Mouse (Mus musculus): ENCODE measurements around the gene Plp2.

Gene Plp2

GRCm38 (mm10) chrX:7661086-7661485, 10.1 kb downstream of the Plp2 start:
- DNase-seq (ENCODE audit: low spot score), result no peak

- no peak for DNase-seq (ENCODE audit: low spot score)
These were observed 12.2 kb downstream of the Plp2 start for GRCm38 (mm10) chrX:7658785-7659589.

- no peak for DNase-seq (ENCODE audit: low spot score)
These were observed 13.0 kb downstream of the Plp2 start for GRCm38 (mm10) chrX:7658031-7658784.

- DNase-seq (ENCODE audit: low spot score), result no peak
These were observed 14.0 kb downstream of the Plp2 start, which contains the start of gene Prickle3 for GRCm38 (mm10) chrX:7657221-7657639. Gene Prickle3, plus strand, starts transcription at chrX:7657260.

GRCm38 (mm10) chrX:7648671-7649304, 22.4 kb downstream of the Plp2 start:
- peak; percentile 49 for DNase-seq (ENCODE audit: low spot score)

GRCm38 (mm10) chrX:7645349-7645748, 25.8 kb downstream of the Plp2 start:
- peak; percentile 74 for DNase-seq (ENCODE audit: low spot score)

GRCm38 (mm10) chrX:7640785-7641184, 30.4 kb downstream of the Plp2 start:
- no peak for DNase-seq (ENCODE audit: low spot score)

GRCm38 (mm10) chrX:7639536-7640325, 31.5 kb downstream of the Plp2 start:
- no peak for DNase-seq (ENCODE audit: low spot score)

- DNase-seq (ENCODE audit: low spot score), result peak; percentile 64
These were observed 32.6 kb downstream of the Plp2 start, which contains the start of gene Syp for GRCm38 (mm10) chrX:7638401-7639091. Gene Syp, plus strand, starts transcription at chrX:7638471.

GRCm38 (mm10) chrX:7635101-7635500, 36.1 kb downstream of the Plp2 start:
- no peak for DNase-seq (ENCODE audit: low spot score)

- no peak for DNase-seq (ENCODE audit: low spot score)
These were observed 38.6 kb downstream of the Plp2 start for GRCm38 (mm10) chrX:7632560-7632959.
